Mouse (Mus musculus) hindbrain, embryonic 11.5 days (tissue): ENCODE measurements at regions not wholly inside any gene's neighbourhood (a gene's known extent, or its start where the extent isn't known, plus 50 kb on each side); places are given as distances from the start of the nearest gene placed in this dataset.

Source experiments
- ATAC-seq: fragments of 200-750 bp; cut with Nextera tagmentation; 2 replicates; pipeline ENCODE4 v1.8.0; 2017; ENCODE audit warnings: mild to moderate bottlenecking, moderate TSS enrichment, moderate library complexity; ENCODE audit not compliant: low FRiP score
- DNase-seq: peaks from one replicate; pipeline ENCODE4 v3.0.0-alpha.2; 2015; ENCODE audit warnings: low spot score
- H3K27ac ChIP-seq: fragments of 300-500 bp; sonication (generic); 2 replicates; pipeline ENCODE4 v1.5.1; 2014; ENCODE audit warnings: mild to moderate bottlenecking, low read depth, low read length
- H3K27me3 ChIP-seq: fragments of 300-500 bp; sonication (generic); 2 replicates; pipeline ENCODE4 v1.6.1; 2014; ENCODE audit warnings: mild to moderate bottlenecking, low read length, moderate library complexity, mixed read lengths; ENCODE audit not compliant: control insufficient read depth, insufficient read depth
- H3K36me3 ChIP-seq: fragments of 300-500 bp; sonication (generic); 2 replicates; pipeline ENCODE4 v1.6.1; 2014; ENCODE audit warnings: mild to moderate bottlenecking, low read length, moderate library complexity, mixed read lengths; ENCODE audit not compliant: control insufficient read depth, insufficient read depth
- H3K4me1 ChIP-seq: fragments of 300-500 bp; sonication (generic); replicated peaks from 2 replicates; pipeline ENCODE4 v1.6.1; 2014; ENCODE audit warnings: low read length, mixed read lengths; ENCODE audit not compliant: control insufficient read depth, insufficient read depth
- H3K4me2 ChIP-seq: fragments of 300-500 bp; sonication (generic); replicated peaks from 2 replicates; pipeline ENCODE4 v1.6.1; 2014; ENCODE audit warnings: mild to moderate bottlenecking, low read depth, low read length
- H3K4me3 ChIP-seq: fragments of 300-500 bp; sonication (generic); 2 replicates; pipeline ENCODE4 v1.5.1; 2014; ENCODE audit warnings: low read depth, low read length
- H3K9ac ChIP-seq: fragments of 300-500 bp; sonication (generic); 2 replicates; pipeline ENCODE4 v1.6.1; 2014; ENCODE audit warnings: low read depth, low read length
- H3K9me3 ChIP-seq: fragments of 300-500 bp; sonication (generic); 2 replicates; pipeline ENCODE4 v1.6.1; 2016; ENCODE audit warnings: low read length; ENCODE audit not compliant: control insufficient read depth
- WGBS: fragments of 180-500 bp; shearing (Covaris S2); extraction: QIAGEN DNeasy Blood & Tissue Kit; methylation state at CpG from one replicate; pipeline ENCODE4 v1.1.7; 2014; 5-methylcytosine and 5-hydroxymethylcytosine counted together

DNA sequence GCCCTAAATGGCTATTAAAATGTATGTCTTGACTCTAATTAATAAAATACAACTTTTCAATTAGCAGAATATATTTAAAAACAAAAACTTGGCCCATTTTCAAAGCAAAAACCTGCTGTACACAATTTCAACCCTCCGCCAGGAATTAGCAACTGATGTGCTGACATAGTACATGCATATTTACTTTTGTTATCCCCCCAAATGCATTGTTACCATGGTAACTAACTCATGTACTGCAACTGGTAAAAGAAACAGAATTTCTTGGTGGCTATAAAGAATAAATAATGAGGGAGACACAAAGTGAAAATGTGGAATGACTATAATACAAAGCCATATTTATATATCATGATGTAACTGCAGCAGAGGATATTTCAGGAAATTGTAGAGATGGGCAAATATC, 875.7 kb upstream of the Cdh8 start:
- ATAC-seq (no peak), DNase-seq (no peak)
- no peaks in the 10 kb centered on the region for H3K36me3 ChIP-seq
- H3K9ac ChIP-seq = no peak overlapping the region
- no peaks in the 10 kb centered on the region for H3K9me3 ChIP-seq
- H3K27ac ChIP-seq = no peak overlapping the region
- no peak overlapping the region for H3K4me3 ChIP-seq
- 60% methylated on average over 1 of the region's 1 CpGs for WGBS
- H3K27me3 ChIP-seq = no peaks in the 10 kb centered on the region
- no peak overlapping the region for H3K4me2 ChIP-seq
- H3K4me1 ChIP-seq = no peaks in the 10 kb centered on the region
